Mouse (Mus musculus) activated CD4-positive, CD25-positive, alpha-beta regulatory T cell, adult 9 weeks (primary cell): ENCODE data around the gene Zfp931. TPM values are rescaled to one million over a fixed set of nuclear protein-coding genes. Genes with fewer than 3 reads are reported as not detected.

ENCODE experiments used
- polyA plus RNA-seq: library from polyadenylated mRNA; unstranded; fragments of 100-300 nt; shearing (Covaris generic); gene quantifications from one replicate; pipeline ENCODE4 v1.2.1, GENCODE M21; 2017

Gene Zfp931
- 11.2 TPM for polyA plus RNA-seq

GRCm38 (mm10) chr2:178078166-178078717, at the start of gene Zfp931:
Gene Zfp931 (minus strand): TSS chr2:178078476.

GRCm38 (mm10) chr2:178118801-178119560, 40.7 kb upstream of the Zfp931 start, which contains the start of gene Phactr3:
Gene Phactr3 (plus strand): TSS chr2:178118975.

GRCm38 (mm10) chr2:178023011-178023611, 55.2 kb downstream of the Zfp931 start, which contains the start of gene Zfp971:
Gene Zfp971 (plus strand): TSS chr2:178023284.

Other genes with a start within 250 kb of the Zfp931 start
- gene Gm14325, start 238.1 kb downstream of the Zfp931 start, polyA plus RNA-seq: 13.1 TPM
- 0.57 TPM for gene Gm14327, start 181.4 kb downstream of the Zfp931 start, polyA plus RNA-seq
- gene Zfp972, start 152.9 kb downstream of the Zfp931 start, polyA plus RNA-seq: 1.9 TPM
- gene Gm14326, start 121.2 kb downstream of the Zfp931 start, polyA plus RNA-seq: 8.1 TPM
- 11.4 TPM for gene Zfp971, start 55.2 kb downstream of the Zfp931 start, polyA plus RNA-seq
- gene Phactr3, start 40.5 kb upstream of the Zfp931 start, polyA plus RNA-seq: not detected